In the genomic region with DNA sequence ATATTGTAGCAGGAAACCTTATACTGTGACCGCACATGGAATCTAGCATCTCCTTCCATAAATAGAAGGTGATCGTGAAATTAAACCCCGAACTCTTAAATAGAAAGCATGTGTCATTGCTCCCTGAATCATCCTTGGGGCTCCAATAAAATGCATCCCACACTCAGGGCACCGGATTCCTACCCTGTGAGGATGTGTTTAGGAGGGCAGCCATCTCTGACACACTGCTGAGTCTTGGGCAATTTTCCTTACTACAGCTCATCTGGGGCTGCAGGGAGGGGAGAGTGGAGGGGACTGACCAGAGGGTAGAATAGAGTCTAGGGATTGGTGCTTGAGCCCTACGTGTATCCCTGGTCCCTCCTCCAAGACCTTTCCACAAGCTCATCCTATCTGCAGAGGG, we compare ENCODE assay signal across 11 mouse cellular contexts.
"Had no signal": no experiment of that assay in that cellular context is flagged by ENCODE, and none has a peak within 500 bp of the region (broad histone marks: within the 10 kb centered on the region; RNA-seq: fewer than 3 reads in every experiment).

No protein-coding gene starts in this region.

- H3K36me3 ChIP-seq: limb, embryonic 15.5 days; liver, embryonic 12.5 days; midbrain, embryonic 10.5 days; neural tube, embryonic 13.5 days had no signal

- ATAC-seq: liver, embryonic 12.5 days had no signal

- H3K27me3 ChIP-seq: limb, embryonic 15.5 days; liver, embryonic 12.5 days; neural tube, embryonic 13.5 days had no signal

- DNase-seq: kidney, postnatal 25 days; lung, embryonic 14.5 days; lung, postnatal 10 days; lung, postnatal 4 days; midbrain, embryonic 14.5 days; right cerebral cortex, postnatal 14 days; thymus, postnatal 36 days had no signal

- H3K9ac ChIP-seq: limb, embryonic 15.5 days; liver, embryonic 12.5 days; lung, embryonic 14.5 days; neural tube, embryonic 13.5 days had no signal

- H3K4me1 ChIP-seq: liver, embryonic 12.5 days; midbrain, embryonic 10.5 days; neural tube, embryonic 13.5 days had no signal

- H3K27ac ChIP-seq: limb, embryonic 15.5 days; liver, embryonic 12.5 days; midbrain, embryonic 10.5 days; neural tube, embryonic 13.5 days had no signal

- H3K9me3 ChIP-seq: limb, embryonic 15.5 days; liver, embryonic 12.5 days; midbrain, embryonic 10.5 days; neural tube, embryonic 13.5 days had no signal

- H3K4me2 ChIP-seq: limb, embryonic 15.5 days; liver, embryonic 12.5 days; lung, embryonic 14.5 days; neural tube, embryonic 13.5 days had no signal

- H3K4me3 ChIP-seq: limb, embryonic 15.5 days; liver, embryonic 12.5 days; midbrain, embryonic 10.5 days; neural tube, embryonic 13.5 days had no signal
